Mouse (Mus musculus) kidney, adult 2 months (tissue): ENCODE measurements around the gene Olfr1049.

Experiments
- CTCF ChIP-seq: fragments of 200-500 bp; conservative IDR thresholded peaks from 2 replicates; pipeline ENCODE4 v1.5.1; 2011; ENCODE audit warnings: low read depth, mild to moderate bottlenecking, control low read depth, low read length, moderate library complexity, mixed read lengths; ENCODE audit not compliant: insufficient read depth, insufficient read length
- POLR2A ChIP-seq: fragments of 200-500 bp; IDR thresholded peaks from one replicate; pipeline ENCODE4 v1.6.1; 2011; ENCODE audit warnings: low read depth, low read length, control low read depth

- TF ChIP-seq CTCF (no peak), POLR2A (no peak)
Measured at GRCm38 (mm10) chr2:86219214-86219613, 38.9 kb downstream of the Olfr1049 start, which contains the start of gene Olfr1046.
